Mouse (Mus musculus): ENCODE measurements around the gene Bpifb9a. TPM values are rescaled to one million over a fixed set of nuclear protein-coding genes. Genes with fewer than 3 reads are reported as not detected.
"Not testable (repeated sequence)": the region's sequence is repeated elsewhere in the genome, so short reads cannot be mapped to it uniquely, and the experiment has no call there.

The Bpifb9a gene
- polyA plus RNA-seq, 1 experiment from 2014 or later, result not detected

DNA sequence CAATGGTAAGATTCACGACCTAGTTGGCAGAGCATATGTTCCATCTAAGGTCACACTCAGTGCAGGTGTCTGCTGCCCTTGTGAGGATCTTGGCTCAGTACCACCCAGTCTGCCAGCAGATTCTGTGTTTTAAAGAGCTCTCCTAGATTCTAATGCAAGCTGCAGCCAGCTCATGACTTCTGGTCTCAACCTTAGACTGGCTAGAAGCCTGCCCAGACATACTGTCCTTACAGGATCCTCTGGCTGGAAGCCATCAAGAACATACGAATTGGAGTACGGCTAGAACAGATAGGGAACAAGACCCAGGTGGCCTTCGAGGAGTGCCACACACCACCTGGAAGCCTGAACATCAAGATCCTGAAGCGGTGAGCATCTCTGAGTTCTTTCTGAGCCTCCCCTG, 29.8 kb upstream of the Bpifb9a start:
- Histone ChIP-seq H3K9me3 (replicated peaks; ENCODE audit: control insufficient read depth, low read length, poor library complexity, severe bottlenecking) (no peaks in the 10 kb centered on the region), H3K9ac (ENCODE audit: low read depth, low read length) (no peak overlapping the region), H3K4me1 (ENCODE audit: control insufficient read depth, insufficient read depth, low read length) (peaks cover 10% of the 10 kb centered on the region), H3K4me2 (ENCODE audit: low read length) (no peak overlapping the region), H3K27ac (ENCODE audit: low read length) (no peak overlapping the region), H3K36me3 (ENCODE audit: control insufficient read depth, insufficient read depth, low read length) (no peaks in the 10 kb centered on the region), H3K4me3 (ENCODE audit: low read depth, low read length) (no peak overlapping the region), H3K27me3 (ENCODE audit: control insufficient read depth, insufficient read depth, low read depth, low read length) (no peaks in the 10 kb centered on the region)
- ATAC-seq, result no peak
- WGBS, result 92% methylated on average over 5 of the region's 5 CpGs

DNA sequence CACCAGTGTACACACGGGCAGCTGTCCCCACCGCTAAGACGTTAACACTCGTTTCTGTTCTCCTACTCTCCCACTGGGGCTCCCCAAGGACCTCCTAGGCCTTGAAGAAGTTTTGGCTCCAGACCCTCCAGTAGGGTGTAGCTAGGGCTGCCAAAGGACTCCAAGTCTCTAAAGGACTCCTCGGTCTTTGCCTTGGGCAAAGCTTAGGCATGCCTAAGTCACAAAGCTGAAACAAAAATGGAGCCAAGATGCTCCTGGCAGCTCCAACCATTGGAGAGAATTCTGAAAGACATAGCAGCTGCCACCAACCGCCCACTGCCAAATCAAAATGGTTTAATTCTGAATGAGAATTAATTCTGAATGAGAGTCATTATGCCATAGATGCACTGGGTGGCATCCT, 24.2 kb upstream of the Bpifb9a start:
- Histone ChIP-seq H3K27ac (ENCODE audit: low read length) (no peak overlapping the region), H3K4me1 (ENCODE audit: control insufficient read depth, insufficient read depth, low read length) (no peaks in the 10 kb centered on the region), H3K9ac (ENCODE audit: low read depth, low read length) (no peak overlapping the region), H3K4me2 (ENCODE audit: low read length) (no peak overlapping the region), H3K36me3 (ENCODE audit: control insufficient read depth, insufficient read depth, low read length) (no peaks in the 10 kb centered on the region), H3K4me3 (ENCODE audit: low read depth, low read length) (no peak overlapping the region), H3K9me3 (replicated peaks; ENCODE audit: control insufficient read depth, low read length, poor library complexity, severe bottlenecking) (no peaks in the 10 kb centered on the region), H3K27me3 (ENCODE audit: control insufficient read depth, insufficient read depth, low read depth, low read length) (no peaks in the 10 kb centered on the region)
- ATAC-seq, result no peak
- WGBS, result 89% methylated on average over 6 of the region's 6 CpGs

DNA sequence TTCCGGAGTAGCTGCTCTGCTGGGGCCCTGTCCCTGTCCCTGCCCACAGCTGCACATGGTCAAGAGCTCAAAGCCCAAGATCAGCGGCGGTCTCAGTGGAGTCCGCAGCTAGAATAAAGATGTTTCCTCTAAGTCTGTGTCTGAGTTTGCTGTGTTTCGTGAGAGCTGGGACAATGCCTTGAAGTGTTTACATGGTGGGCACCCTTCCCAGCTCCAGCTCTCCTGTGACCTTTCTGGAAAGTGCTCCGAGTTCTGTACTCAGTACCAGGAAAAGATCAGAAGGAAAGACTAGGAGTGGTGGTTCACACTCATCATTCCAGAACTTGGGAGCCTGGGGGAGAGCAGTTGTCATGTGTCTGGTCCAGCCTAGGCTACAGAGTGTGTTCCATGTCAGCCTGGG, 16.9 kb upstream of the Bpifb9a start:
- Histone ChIP-seq H3K9ac (ENCODE audit: low read depth, low read length) (no peak overlapping the region), H3K27ac (ENCODE audit: low read length) (no peak overlapping the region), H3K4me1 (ENCODE audit: control insufficient read depth, insufficient read depth, low read length) (no peaks in the 10 kb centered on the region), H3K4me3 (ENCODE audit: low read depth, low read length) (no peak overlapping the region), H3K4me2 (ENCODE audit: low read length) (no peak overlapping the region), H3K36me3 (ENCODE audit: control insufficient read depth, insufficient read depth, low read length) (no peaks in the 10 kb centered on the region), H3K9me3 (replicated peaks; ENCODE audit: control insufficient read depth, low read length, poor library complexity, severe bottlenecking) (no peaks in the 10 kb centered on the region), H3K27me3 (ENCODE audit: control insufficient read depth, insufficient read depth, low read depth, low read length) (no peaks in the 10 kb centered on the region)
- 87% methylated on average over 6 of the region's 6 CpGs for WGBS
- no peak for ATAC-seq

DNA sequence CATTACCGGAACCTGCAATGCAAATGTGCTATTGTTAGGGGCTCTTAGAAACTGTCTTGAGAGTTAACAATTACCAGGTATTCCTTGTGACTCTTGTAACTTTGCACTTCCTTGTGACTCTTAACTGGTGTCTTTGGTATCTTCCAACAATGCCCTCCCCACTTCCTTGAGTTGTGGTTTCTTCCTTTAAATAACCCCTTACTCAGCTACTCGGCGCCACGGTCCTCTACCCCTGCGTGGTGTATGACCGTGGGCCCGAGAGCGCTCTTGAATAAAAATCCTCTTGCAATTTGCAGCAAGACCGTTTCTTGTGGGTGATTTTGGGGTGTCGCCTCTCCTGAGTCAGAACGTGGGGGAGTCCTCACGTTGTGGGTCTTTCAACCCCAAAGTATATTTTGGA, 14.9 kb upstream of the Bpifb9a start:
- not testable (repeated sequence) for H3K9me3 ChIP-seq (replicated peaks; ENCODE audit: control insufficient read depth, low read length, poor library complexity, severe bottlenecking); H3K4me3 ChIP-seq (ENCODE audit: low read depth, low read length); H3K4me2 ChIP-seq (ENCODE audit: low read length); H3K36me3 ChIP-seq (ENCODE audit: control insufficient read depth, insufficient read depth, low read length); ATAC-seq; H3K4me1 ChIP-seq (ENCODE audit: control insufficient read depth, insufficient read depth, low read length); H3K9ac ChIP-seq (ENCODE audit: low read depth, low read length); H3K27me3 ChIP-seq (ENCODE audit: control insufficient read depth, insufficient read depth, low read depth, low read length); H3K27ac ChIP-seq (ENCODE audit: low read length)
- WGBS, result 95% methylated on average over 10 of the region's 12 CpGs

DNA sequence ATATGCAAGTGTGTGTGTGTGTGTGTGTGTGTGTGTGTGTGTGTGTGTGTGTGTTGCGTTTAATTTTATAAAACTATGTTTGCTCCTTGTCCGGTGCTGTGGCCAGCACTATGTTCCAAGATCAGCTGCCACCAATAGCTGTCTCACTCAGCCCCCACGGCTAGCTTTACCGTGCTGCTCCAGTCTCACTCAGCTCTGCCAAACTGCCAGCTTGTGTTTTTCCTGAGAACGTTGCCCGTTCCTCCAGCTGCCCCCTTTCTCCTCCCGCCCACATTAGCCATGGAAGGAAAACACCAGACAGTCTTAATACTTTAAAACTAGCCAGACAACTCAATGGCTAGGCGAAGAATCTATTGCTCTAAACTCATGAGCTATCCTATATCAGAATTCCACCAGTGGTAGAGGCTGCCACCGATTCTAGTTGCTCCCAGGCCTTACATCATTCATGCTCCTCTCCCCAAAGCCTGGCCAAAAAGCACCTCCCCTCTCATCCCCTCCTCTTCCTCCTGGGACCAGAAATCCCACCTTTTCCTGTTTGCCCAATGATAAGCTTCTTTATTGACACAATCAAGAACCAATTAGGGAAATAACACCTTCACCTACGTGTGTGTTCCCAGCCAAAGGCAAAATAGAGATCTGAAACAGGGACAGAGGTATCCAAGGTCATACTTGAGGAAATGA, 14.2 kb upstream of the Bpifb9a start:
- 89% methylated on average over 10 of the region's 10 CpGs for WGBS
- Histone ChIP-seq H3K4me1 (ENCODE audit: control insufficient read depth, insufficient read depth, low read length) (no peaks in the 10 kb centered on the region), H3K4me2 (ENCODE audit: low read length) (no peak overlapping the region), H3K4me3 (ENCODE audit: low read depth, low read length) (no peak overlapping the region), H3K27me3 (ENCODE audit: control insufficient read depth, insufficient read depth, low read depth, low read length) (no peaks in the 10 kb centered on the region), H3K36me3 (ENCODE audit: control insufficient read depth, insufficient read depth, low read length) (no peaks in the 10 kb centered on the region), H3K27ac (ENCODE audit: low read length) (no peak overlapping the region), H3K9ac (ENCODE audit: low read depth, low read length) (no peak overlapping the region), H3K9me3 (replicated peaks; ENCODE audit: control insufficient read depth, low read length, poor library complexity, severe bottlenecking) (no peaks in the 10 kb centered on the region)
- no peak for ATAC-seq

DNA sequence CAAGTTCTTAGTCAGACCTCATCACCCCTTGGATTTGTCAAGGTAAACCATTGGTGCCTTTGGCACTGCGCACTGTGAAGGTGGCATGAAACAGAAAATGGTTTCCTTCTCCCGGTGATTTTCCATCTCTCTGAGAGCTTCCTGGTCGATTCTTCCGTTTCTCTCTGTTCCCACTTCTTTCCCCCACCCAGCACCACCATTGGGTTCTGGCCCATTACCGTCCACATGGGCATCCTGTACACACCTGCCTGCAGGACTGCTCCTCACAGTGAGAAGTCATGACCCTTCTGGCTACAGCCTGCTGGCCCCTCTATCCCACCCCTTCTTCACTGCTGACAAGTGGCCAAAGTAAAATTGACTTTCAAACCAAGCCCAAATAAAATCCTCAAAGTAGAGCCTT, 12.3 kb upstream of the Bpifb9a start:
- Histone ChIP-seq H3K36me3 (ENCODE audit: control insufficient read depth, insufficient read depth, low read length) (no peaks in the 10 kb centered on the region), H3K4me2 (ENCODE audit: low read length) (no peak overlapping the region), H3K4me1 (ENCODE audit: control insufficient read depth, insufficient read depth, low read length) (no peaks in the 10 kb centered on the region), H3K9me3 (replicated peaks; ENCODE audit: control insufficient read depth, low read length, poor library complexity, severe bottlenecking) (no peaks in the 10 kb centered on the region), H3K9ac (ENCODE audit: low read depth, low read length) (no peak overlapping the region), H3K27me3 (ENCODE audit: control insufficient read depth, insufficient read depth, low read depth, low read length) (no peaks in the 10 kb centered on the region), H3K27ac (ENCODE audit: low read length) (no peak overlapping the region), H3K4me3 (ENCODE audit: low read depth, low read length) (no peak overlapping the region)
- no peak for ATAC-seq
- 96% methylated on average over 5 of the region's 5 CpGs for WGBS

DNA sequence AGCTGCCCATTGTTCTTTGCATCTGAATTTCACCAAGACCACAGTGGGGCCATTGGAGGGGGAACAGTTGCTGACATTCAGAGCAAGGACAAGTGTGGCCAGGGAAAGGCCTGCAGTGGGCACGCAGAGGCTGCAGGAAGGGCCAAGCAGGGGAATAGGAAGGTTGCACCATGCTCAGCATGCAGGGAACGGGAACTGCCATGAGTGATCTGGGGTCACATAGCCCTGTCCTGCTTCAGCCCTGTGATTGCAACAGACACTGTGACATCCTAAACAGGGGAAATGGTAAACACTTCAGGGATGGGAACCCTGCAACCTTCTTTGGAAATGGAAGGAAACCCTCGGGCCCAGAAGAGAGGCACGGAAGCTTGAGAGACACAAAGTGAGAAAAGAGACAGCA, 2.4 kb upstream of the Bpifb9a start:
- not testable (repeated sequence) for H3K9me3 ChIP-seq (replicated peaks; ENCODE audit: control insufficient read depth, low read length, poor library complexity, severe bottlenecking); H3K27ac ChIP-seq (ENCODE audit: low read length); H3K4me1 ChIP-seq (ENCODE audit: control insufficient read depth, insufficient read depth, low read length); H3K9ac ChIP-seq (ENCODE audit: low read depth, low read length); H3K36me3 ChIP-seq (ENCODE audit: control insufficient read depth, insufficient read depth, low read length); H3K27me3 ChIP-seq (ENCODE audit: control insufficient read depth, insufficient read depth, low read depth, low read length); H3K4me3 ChIP-seq (ENCODE audit: low read depth, low read length); H3K4me2 ChIP-seq (ENCODE audit: low read length); ATAC-seq
- 85% methylated on average over 2 of the region's 4 CpGs for WGBS

DNA sequence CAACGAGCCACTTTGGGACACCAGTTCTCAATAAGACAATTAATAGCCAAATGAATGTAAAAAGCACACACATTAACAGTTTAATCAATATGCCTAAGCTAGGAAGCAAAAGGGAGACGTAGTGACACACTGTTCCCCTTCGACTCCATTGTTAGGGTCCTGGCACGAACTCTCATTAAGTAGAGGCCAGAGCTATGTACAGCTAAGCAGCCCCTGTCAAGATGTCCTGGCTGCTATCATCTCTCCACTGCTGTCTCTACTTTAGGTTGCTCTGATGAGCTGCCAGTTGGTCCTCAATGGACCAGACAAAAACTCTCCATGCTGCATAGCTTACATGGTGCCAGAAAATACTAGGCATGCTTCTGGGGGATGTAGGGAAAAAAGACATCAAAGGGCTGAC, 1.9 kb upstream of the Bpifb9a start:
- Histone ChIP-seq H3K36me3 (ENCODE audit: control insufficient read depth, insufficient read depth, low read length) (no peaks in the 10 kb centered on the region), H3K4me1 (ENCODE audit: control insufficient read depth, insufficient read depth, low read length) (no peaks in the 10 kb centered on the region), H3K27me3 (ENCODE audit: control insufficient read depth, insufficient read depth, low read depth, low read length) (no peaks in the 10 kb centered on the region), H3K4me3 (ENCODE audit: low read depth, low read length) (no peak overlapping the region), H3K9ac (ENCODE audit: low read depth, low read length) (no peak overlapping the region), H3K9me3 (replicated peaks; ENCODE audit: control insufficient read depth, low read length, poor library complexity, severe bottlenecking) (no peaks in the 10 kb centered on the region), H3K4me2 (ENCODE audit: low read length) (no peak overlapping the region), H3K27ac (ENCODE audit: low read length) (no peak overlapping the region)
- ATAC-seq, result no peak
- 86% methylated on average over 4 of the region's 4 CpGs for WGBS

DNA sequence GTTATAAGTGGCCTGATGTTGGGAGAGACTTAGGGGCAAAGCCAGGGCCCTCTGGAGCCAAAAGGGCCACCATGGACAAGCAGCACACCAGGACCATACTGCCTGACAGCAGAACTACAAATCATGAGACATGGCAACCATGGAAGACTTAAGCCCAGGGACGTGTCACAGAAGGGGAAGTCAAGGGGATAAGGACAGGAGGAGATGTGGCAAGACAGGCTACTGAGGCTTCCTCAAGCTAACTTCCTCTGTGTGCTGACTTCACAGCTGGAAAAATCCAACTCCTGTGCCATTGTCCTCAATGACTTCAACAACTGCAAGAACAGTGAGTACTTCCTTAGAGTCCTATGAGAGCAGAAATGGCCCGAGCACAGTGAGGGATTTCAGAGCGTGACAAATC, 6.7 kb downstream of the Bpifb9a start:
- H3K9me3 ChIP-seq (replicated peaks; ENCODE audit: control insufficient read depth, low read length, poor library complexity, severe bottlenecking); H3K36me3 ChIP-seq (ENCODE audit: control insufficient read depth, insufficient read depth, low read length); H3K9ac ChIP-seq (ENCODE audit: low read depth, low read length); H3K27ac ChIP-seq (ENCODE audit: low read length); H3K4me1 ChIP-seq (ENCODE audit: control insufficient read depth, insufficient read depth, low read length); H3K27me3 ChIP-seq (ENCODE audit: control insufficient read depth, insufficient read depth, low read depth, low read length); ATAC-seq; H3K4me3 ChIP-seq (ENCODE audit: low read depth, low read length); H3K4me2 ChIP-seq (ENCODE audit: low read length): not testable (repeated sequence)
- 75% methylated on average over 3 of the region's 3 CpGs for WGBS

All from midbrain, embryonic 16.5 days (tissue).